ENCODE assay signal across 9 mouse cellular contexts in the genomic region with DNA sequence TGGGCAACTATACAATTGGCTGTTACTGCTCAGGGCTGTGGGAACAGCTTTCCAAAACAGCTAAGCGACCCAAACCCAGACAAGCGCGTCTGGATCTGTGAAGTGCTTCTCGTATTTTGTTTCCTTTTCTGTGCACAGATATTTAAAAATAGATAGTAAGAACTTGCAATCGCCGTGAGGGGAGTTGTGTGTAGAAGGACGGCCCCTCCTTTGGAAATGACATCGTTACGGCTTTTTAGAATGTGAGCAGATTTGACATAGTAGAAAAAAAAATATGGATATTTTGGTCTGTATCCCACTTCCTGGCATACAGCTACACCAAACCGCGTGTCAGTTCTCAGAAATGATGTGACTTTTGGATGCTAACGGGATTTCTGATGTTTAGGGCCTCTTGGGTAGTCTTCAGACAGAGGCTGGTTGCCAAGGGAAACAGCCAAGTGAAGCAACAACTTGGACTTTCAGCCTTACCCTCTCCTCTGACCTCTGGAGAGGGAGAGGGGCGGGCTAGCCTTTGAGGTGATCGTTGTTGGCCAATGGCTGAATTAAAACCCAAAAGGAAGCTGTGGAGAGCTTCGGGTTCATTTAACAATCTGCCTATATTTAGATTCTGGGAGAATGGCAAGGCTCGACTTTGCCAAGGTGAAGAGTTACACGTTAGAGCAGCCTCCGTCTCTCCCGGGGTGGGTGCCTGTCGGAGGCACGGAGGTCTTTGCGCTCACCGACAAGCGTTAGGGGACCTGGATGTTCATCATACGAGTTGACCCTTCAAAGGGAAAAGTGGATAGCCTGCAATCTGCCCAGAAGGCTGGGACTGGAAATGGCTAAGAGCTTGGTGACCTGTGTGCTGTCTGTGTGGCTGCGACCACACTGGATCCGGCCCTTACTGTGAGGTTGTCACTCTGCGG. TPM values are rescaled to one million over a fixed set of nuclear protein-coding genes. Genes with fewer than 3 reads are reported as not detected.
DNase-seq lines count a peak whose midpoint lies in the region; ATAC-seq lines count a peak whose summit lies in the region.
"Had no signal": no experiment of that assay in that cellular context is flagged by ENCODE, and none has a peak within 500 bp of the region (broad histone marks: within the 10 kb centered on the region; RNA-seq: fewer than 3 reads in every experiment).

No protein-coding gene starts in this region.

- 53% methylated on average over 28 of the region's 28 CpGs for WGBS in heart, embryonic 13.5 days
- 66% methylated on average over 28 of the region's 28 CpGs for WGBS in kidney, embryonic 14.5 days

- H3K27ac ChIP-seq in heart, embryonic 13.5 days (replicated peaks) = peak overlapping the region; percentile 61
- H3K27ac ChIP-seq in kidney, embryonic 14.5 days (ENCODE audit: low read depth, low read length) = no peak overlapping the region

- no peaks in the 10 kb centered on the region for H3K27me3 ChIP-seq in heart, embryonic 13.5 days (replicated peaks)
- no peaks in the 10 kb centered on the region for H3K27me3 ChIP-seq in kidney, embryonic 14.5 days (ENCODE audit: control insufficient read depth, insufficient read depth, low read length)

- ATAC-seq in heart, embryonic 13.5 days (ENCODE audit: extremely low read depth, insufficient number of reproducible peaks, low FRiP score, low TSS enrichment) = no peak
- no peak for ATAC-seq in kidney, embryonic 14.5 days (ENCODE audit: low FRiP score, low TSS enrichment)

- H3K4me1 ChIP-seq in heart, embryonic 13.5 days = peaks cover 45% of the 10 kb centered on the region
- peaks cover 8% of the 10 kb centered on the region; the same call in 1 of the 2 replicates for H3K4me1 ChIP-seq in kidney, embryonic 14.5 days (ENCODE audit: control insufficient read depth, insufficient read depth, low read length)

- peak overlapping the region; percentile 61 for H3K4me2 ChIP-seq in heart, embryonic 13.5 days
- peak overlapping the region; percentile 18; the same call in 1 of the 2 replicates for H3K4me2 ChIP-seq in kidney, embryonic 14.5 days (replicated peaks; ENCODE audit: low read depth, low read length)

- no peaks in the 10 kb centered on the region for H3K9me3 ChIP-seq in heart, embryonic 13.5 days
- H3K9me3 ChIP-seq in kidney, embryonic 14.5 days (ENCODE audit: control insufficient read depth, low read length) = no peaks in the 10 kb centered on the region

- H3K4me3 ChIP-seq in heart, embryonic 13.5 days = peak overlapping the region; percentile 37
- H3K4me3 ChIP-seq in kidney, embryonic 14.5 days (ENCODE audit: low read length) = 0 out of 2 replicates have a peak overlapping the region, but pooled peaks have one; percentile 3

- H3K9ac ChIP-seq in heart, embryonic 13.5 days = peak overlapping the region; percentile 65
- H3K9ac ChIP-seq in kidney, embryonic 14.5 days (ENCODE audit: low read depth, low read length) = no peak overlapping the region

- peak; percentile 61 for DNase-seq in gastrocnemius, adult 18-20 months (ENCODE audit: low spot score)
- DNase-seq in gastrocnemius, postnatal 10 days = no peak
- DNase-seq in embryo, embryonic 11 days = peak; percentile 58
- DNase-seq in lung, postnatal 14 days = peak; percentile 45
- no peak for DNase-seq in cerebellum, postnatal 10 days
- no peak for DNase-seq in urinary bladder, adult 18-20 months (ENCODE audit: low spot score in 2 of 2)

- no peaks in the 10 kb centered on the region for H3K36me3 ChIP-seq in heart, embryonic 13.5 days
- H3K36me3 ChIP-seq in kidney, embryonic 14.5 days (ENCODE audit: control insufficient read depth, insufficient read depth, low read length) = no peaks in the 10 kb centered on the region

RNA-seq across cellular contexts. Expression of a gene that starts 7.2 kb away (rescaled TPM):
- total RNA-seq in gastrocnemius, adult 18-20 months (2021) = not detected
- not detected for total RNA-seq in gastrocnemius, postnatal 10 days (2021)
- polyA plus RNA-seq in heart, embryonic 13.5 days (2015; fragmentation: Nextera tagmentation; extraction: Ambion mirVana) = not detected in 2 replicates
- 0.59 TPM in 1 of 2 replicates, not detected in the other for polyA plus RNA-seq in kidney, embryonic 14.5 days (2014; fragmentation: Nextera tagmentation; extraction: Ambion mirVana)
- total RNA-seq: hematopoietic stem cell, adult 5-6 weeks had no signal

Comparison
In these comparisons a context has a peak if more than half of its experiments do, and no peak if none do; other contexts are left out.
1. DNase-seq: peak in gastrocnemius, adult 18-20 months (single experiment), embryo, embryonic 11 days (single experiment) and lung, postnatal 14 days (single experiment); none in gastrocnemius, postnatal 10 days (single experiment), cerebellum, postnatal 10 days (0 of 2) and urinary bladder, adult 18-20 months (0 of 2).